Mouse (Mus musculus) ES-Bruce4 (cell line): ENCODE measurements around the gene Sox6. TPM values are rescaled to one million over a fixed set of nuclear protein-coding genes. Genes with fewer than 3 reads are reported as not detected.

Source experiments
- H3K27ac ChIP-seq: 2 replicates; pipeline ENCODE4 v1.5.1; 2012; ENCODE audit warnings: low read length, inconsistent platforms; ENCODE audit not compliant: insufficient read depth
- H3K27me3 ChIP-seq: 2 replicates; pipeline ENCODE4 v1.6.1; 2012; ENCODE audit warnings: mild to moderate bottlenecking, low read length, inconsistent platforms; ENCODE audit not compliant: control insufficient read depth, poor library complexity, insufficient read depth, severe bottlenecking
- H3K36me3 ChIP-seq: 2 replicates; pipeline ENCODE4 v1.6.1; 2012; ENCODE audit warnings: inconsistent platforms, mild to moderate bottlenecking, low read length, moderate library complexity; ENCODE audit not compliant: control insufficient read depth, poor library complexity, insufficient read depth, severe bottlenecking
- H3K4me1 ChIP-seq: one replicate; pipeline ENCODE4 v1.8.1; 2011; ENCODE audit warnings: low read length; ENCODE audit not compliant: control insufficient read depth, insufficient read depth
- H3K4me3 ChIP-seq: 2 replicates; pipeline ENCODE4 v1.5.1; 2011; ENCODE audit warnings: low read depth, mild to moderate bottlenecking, low read length
- H3K9ac ChIP-seq: 2 replicates; pipeline ENCODE4 v1.6.1; 2012; ENCODE audit warnings: low read depth, mild to moderate bottlenecking, inconsistent platforms; ENCODE audit not compliant: poor library complexity, severe bottlenecking
- H3K9me3 ChIP-seq: replicated peaks from 2 replicates; pipeline ENCODE4 v1.6.1; 2012; ENCODE audit warnings: mild to moderate bottlenecking, low read length, inconsistent platforms; ENCODE audit not compliant: control insufficient read depth, poor library complexity, insufficient read depth, severe bottlenecking
- CTCF ChIP-seq: IDR thresholded peaks from one replicate; pipeline ENCODE4 v1.8.1; 2011; ENCODE audit warnings: low read depth, low read length
- EP300 ChIP-seq: IDR thresholded peaks from 2 replicates; pipeline ENCODE4 v1.6.1; 2011; ENCODE audit warnings: low read depth, low read length; ENCODE audit not compliant: insufficient read depth
- POLR2A ChIP-seq: IDR thresholded peaks from one replicate; pipeline ENCODE4 v1.8.1; 2011; ENCODE audit warnings: low read length; ENCODE audit not compliant: insufficient read depth
- polyA plus RNA-seq: library from polyadenylated mRNA; stranded (reverse); fragments of >200 nt; gene quantifications from 2 replicates; pipeline ENCODE4 v1.2.4, GENCODE M21; 2011; ENCODE audit warnings: low read depth; ENCODE audit not compliant: missing spikeins, insufficient read depth, insufficient read length

The Sox6 gene
- polyA plus RNA-seq, 1 experiment, result 0.88 TPM

- no peak overlapping the region for H3K4me3 ChIP-seq
- no peaks in the 10 kb centered on the region for H3K36me3 ChIP-seq
- no peak for TF ChIP-seq CTCF
- TF ChIP-seq EP300, result no peak
- no peak for TF ChIP-seq POLR2A
- no peaks in the 10 kb centered on the region for H3K4me1 ChIP-seq
- no peaks in the 10 kb centered on the region for H3K27me3 ChIP-seq
- H3K27ac ChIP-seq, result no peak overlapping the region
- H3K9ac ChIP-seq, result no peak overlapping the region
- H3K9me3 ChIP-seq, result no peaks in the 10 kb centered on the region
Observed at GRCm38 (mm10) chr7:115426161-115426982, 612.2 kb downstream of the Sox6 start.

- no peaks in the 10 kb centered on the region; the same call in 1 of the 2 replicates for H3K9me3 ChIP-seq
- H3K36me3 ChIP-seq, result no peaks in the 10 kb centered on the region
- no peak overlapping the region for H3K27ac ChIP-seq
- TF ChIP-seq POLR2A, result no peak
- no peak for TF ChIP-seq EP300
- no peak for TF ChIP-seq CTCF
- H3K27me3 ChIP-seq, result no peaks in the 10 kb centered on the region
- no peak overlapping the region for H3K4me3 ChIP-seq
- H3K4me1 ChIP-seq, result no peaks in the 10 kb centered on the region
- H3K9ac ChIP-seq, result no peak overlapping the region
Observed at GRCm38 (mm10) chr7:115422828-115423227, 615.8 kb downstream of the Sox6 start.

GRCm38 (mm10) chr7:115420960-115421359, 617.6 kb downstream of the Sox6 start:
- TF ChIP-seq POLR2A, result no peak
- TF ChIP-seq CTCF, result no peak
- Histone ChIP-seq H3K4me1 (no peaks in the 10 kb centered on the region), H3K9ac (no peak overlapping the region), H3K27me3 (no peaks in the 10 kb centered on the region), H3K9me3 (no peaks in the 10 kb centered on the region; the same call in 1 of the 2 replicates), H3K27ac (no peak overlapping the region), H3K36me3 (no peaks in the 10 kb centered on the region), H3K4me3 (no peak overlapping the region)

Other genes starting within 250 kb of the Sox6 start
- gene 1110004F10Rik, start 601 bp upstream of the Sox6 start, polyA plus RNA-seq, result 119 and 144 TPM in 2 replicates
- 2.1 TPM in 1 of 2 replicates, not detected in the other for gene Gm4353, start 45.8 kb upstream of the Sox6 start, polyA plus RNA-seq